Comparison of ENCODE assay signal across 8 mouse cellular contexts in genomic region chr3:102203131-102203530, GRCm38 (mm10). TPM values are rescaled to one million over a fixed set of nuclear protein-coding genes. Genes with fewer than 3 reads are reported as not detected.
DNase-seq lines count a peak whose midpoint lies in the region; ATAC-seq and TF ChIP-seq lines count a peak whose summit lies in the region.

No protein-coding gene starts in this region.

- H3K9ac ChIP-seq in neural tube, embryonic 14.5 days (replicated peaks; ENCODE audit: low read depth, low read length), result no peak overlapping the region

- no peak for DNase-seq in left cerebral cortex, adult 2 months (ENCODE audit: extremely low spot score in 1 of 2, low spot score in 2 of 2)
- no peak for DNase-seq in left cerebral cortex, postnatal 10 days (ENCODE audit: extremely low spot score in 1 of 2, low spot score in 2 of 2)
- no peak for DNase-seq in limb, embryonic 10.5 days (ENCODE audit: low spot score)
- DNase-seq in left cerebral cortex, adult 11 months (ENCODE audit: low spot score), result no peak
- DNase-seq in yolk sac, embryonic 10.5 days (ENCODE audit: low spot score), result no peak

- no peak for TF ChIP-seq CTCF in left cerebral cortex, adult 2 months (IDR thresholded peaks at IDR 0.05)
- TF ChIP-seq CTCF in embryonic fibroblast, embryonic 13.5 days (IDR thresholded peaks at IDR 0.05; ENCODE audit: borderline replicate concordance, insufficient read depth, low read length), result no peak

- no peak overlapping the region for H3K27ac ChIP-seq in left cerebral cortex, adult 2 months
- no peak overlapping the region for H3K27ac ChIP-seq in embryonic fibroblast, embryonic 13.5 days (ENCODE audit: insufficient read depth, low read length)
- H3K27ac ChIP-seq in limb, embryonic 10.5 days, result peak overlapping the region; percentile 92; the same call in 1 of the 2 replicates
- no peak overlapping the region for H3K27ac ChIP-seq in neural tube, embryonic 14.5 days (ENCODE audit: low read depth, low read length)

- H3K4me2 ChIP-seq in neural tube, embryonic 14.5 days (ENCODE audit: low read depth, low read length), result peak overlapping the region; percentile 96

- no peaks in the 10 kb centered on the region for H3K36me3 ChIP-seq in limb, embryonic 10.5 days
- no peaks in the 10 kb centered on the region for H3K36me3 ChIP-seq in neural tube, embryonic 14.5 days (ENCODE audit: control insufficient read depth, insufficient read depth, low read length)

- peak overlapping the region; percentile 65 for H3K4me3 ChIP-seq in left cerebral cortex, adult 2 months
- peak overlapping the region; percentile 91 for H3K4me3 ChIP-seq in embryonic fibroblast, embryonic 13.5 days (ENCODE audit: insufficient read depth, low read length)
- H3K4me3 ChIP-seq in limb, embryonic 10.5 days, result peak overlapping the region; percentile 87
- H3K4me3 ChIP-seq in neural tube, embryonic 14.5 days (ENCODE audit: low read depth, low read length), result peak overlapping the region; percentile 57

- intact Hi-C loops in left cerebral cortex, adult 2 months (cut with DNase I), result no loop called here
- intact Hi-C loops in left cerebral cortex, postnatal 10 days (cut with DNase I), result loop anchor here (5.0 kb wide), 1 partner anchor 36 kb away; no protein-coding TSS in a partner anchor

- TF ChIP-seq POLR2A in embryonic fibroblast, embryonic 13.5 days (IDR thresholded peaks at IDR 0.05; ENCODE audit: low read depth, low read length), result no peak

- peaks cover 21% of the 10 kb centered on the region for H3K27me3 ChIP-seq in limb, embryonic 10.5 days (ENCODE audit: low read depth, poor library complexity, severe bottlenecking)
- peaks cover 7% of the 10 kb centered on the region for H3K27me3 ChIP-seq in neural tube, embryonic 14.5 days (ENCODE audit: control insufficient read depth, insufficient read depth, low read length)

- H3K9me3 ChIP-seq in limb, embryonic 10.5 days (replicated peaks), result no peaks in the 10 kb centered on the region
- H3K9me3 ChIP-seq in neural tube, embryonic 14.5 days (ENCODE audit: control insufficient read depth, low read length), result no peaks in the 10 kb centered on the region

- ATAC-seq in neural tube, embryonic 14.5 days (ENCODE audit: low read depth), result no peak
- ATAC-seq in frontal cortex, adult (ENCODE audit: low TSS enrichment), result no peak

- H3K4me1 ChIP-seq in embryonic fibroblast, embryonic 13.5 days (ENCODE audit: control insufficient read depth, insufficient read depth, low read length), result no peaks in the 10 kb centered on the region
- H3K4me1 ChIP-seq in limb, embryonic 10.5 days, result peaks cover 73% of the 10 kb centered on the region
- H3K4me1 ChIP-seq in neural tube, embryonic 14.5 days (ENCODE audit: control insufficient read depth, insufficient read depth, low read length), result peaks cover 19% of the 10 kb centered on the region

- WGBS in limb, embryonic 10.5 days, result 5% methylated on average over 7 of the region's 7 CpGs
- WGBS in neural tube, embryonic 14.5 days, result 3% methylated on average over 7 of the region's 7 CpGs

RNA-seq across cellular contexts. Expression of gene Vangl1, which starts 1.4 kb away (rescaled TPM):
- 1 to 10 TPM; 4.4 to 6.7 TPM for total RNA-seq in left cerebral cortex, adult 2 months (2021)
- 1 to 10 TPM; 2.9 to 7.9 TPM for total RNA-seq in left cerebral cortex, postnatal 10 days (2021)
- 23.2 and 30.0 TPM in 2 replicates for polyA plus RNA-seq in embryonic fibroblast, embryonic 13.5 days (2011; ENCODE audit: insufficient read length, low read depth, missing spikeins)
- polyA plus RNA-seq in limb, embryonic 10.5 days (2016; fragmentation: Nextera tagmentation; extraction: Ambion mirVana), result 11.8 and 14.8 TPM in 2 replicates
- 8.2 and 11.3 TPM in 2 replicates for polyA plus RNA-seq in neural tube, embryonic 14.5 days (2014; fragmentation: Nextera tagmentation; extraction: Ambion mirVana)
